Mouse (Mus musculus) adrenal gland, postnatal 14 days (tissue): ENCODE data around the gene Gm20532. TPM values are rescaled to one million over a fixed set of nuclear protein-coding genes. Genes with fewer than 3 reads are reported as not detected.

Experiments used
- DNase-seq: peaks from one replicate; pipeline ENCODE4 v3.0.0; 2021; ENCODE audit warnings: mixed read lengths
- microRNA-seq, 2 experiments: library from miRNA; unstranded; fragments of <30 nt; microRNA quantifications; one replicate each; pipeline ENCODE4 v1.2.0; 2021
- total RNA-seq: library from RNA; stranded (reverse); gene quantifications from 2 replicates; pipeline ENCODE4 v1.2.3, GENCODE M21; 2021

Gene Gm20532
- total RNA-seq, 1 experiment from 2014 or later = not detected

DNA sequence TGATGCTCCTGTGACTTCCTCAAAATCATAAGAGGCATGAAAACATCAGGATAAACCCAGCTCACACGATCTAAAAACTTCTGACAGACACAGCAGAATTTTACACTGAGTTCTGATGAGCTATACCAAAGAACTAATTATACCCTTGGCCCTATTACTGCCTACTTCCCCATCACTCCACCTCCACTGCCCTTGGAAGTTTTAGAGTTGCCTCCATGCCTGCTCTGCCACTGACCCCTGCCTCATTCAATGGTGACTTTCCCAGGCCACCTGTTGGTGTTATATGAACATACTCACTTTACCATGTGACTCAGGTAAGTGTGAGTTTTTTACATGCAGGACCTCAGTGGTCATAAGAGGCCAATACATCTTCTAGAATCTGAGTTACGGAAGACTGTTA, 71.0 kb downstream of the Gm20532 start:
- DNase-seq = no peak

DNA sequence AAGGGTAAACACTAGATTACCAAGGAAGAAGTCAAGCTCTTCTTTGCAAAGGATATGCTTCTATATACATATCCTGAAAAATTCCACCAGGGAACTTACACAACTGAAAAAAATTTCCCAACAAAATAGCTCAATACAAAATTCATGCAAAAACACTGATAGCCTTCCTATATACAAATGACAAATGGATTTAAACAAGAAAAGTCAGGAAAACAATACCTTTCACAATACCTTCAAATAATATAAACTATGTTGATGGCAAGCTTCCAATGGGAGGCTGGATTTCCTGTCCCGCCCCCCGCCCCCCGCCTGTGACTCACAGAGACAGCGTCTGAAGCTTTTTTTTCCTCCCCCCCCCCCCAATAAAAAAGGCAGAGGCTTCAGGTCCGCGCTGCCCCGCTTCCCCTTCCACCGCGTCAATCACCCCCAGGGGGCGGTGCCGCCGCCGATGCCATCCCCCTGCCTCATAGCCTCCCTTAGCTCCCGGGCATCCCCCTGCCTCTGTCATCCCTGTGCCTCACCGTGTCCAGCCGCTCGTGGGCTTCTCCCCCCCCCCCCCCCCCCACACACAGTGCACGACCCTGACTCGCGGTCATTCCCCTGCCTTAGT, 74.8 kb downstream of the Gm20532 start:
- DNase-seq = peak; percentile 32

DNA sequence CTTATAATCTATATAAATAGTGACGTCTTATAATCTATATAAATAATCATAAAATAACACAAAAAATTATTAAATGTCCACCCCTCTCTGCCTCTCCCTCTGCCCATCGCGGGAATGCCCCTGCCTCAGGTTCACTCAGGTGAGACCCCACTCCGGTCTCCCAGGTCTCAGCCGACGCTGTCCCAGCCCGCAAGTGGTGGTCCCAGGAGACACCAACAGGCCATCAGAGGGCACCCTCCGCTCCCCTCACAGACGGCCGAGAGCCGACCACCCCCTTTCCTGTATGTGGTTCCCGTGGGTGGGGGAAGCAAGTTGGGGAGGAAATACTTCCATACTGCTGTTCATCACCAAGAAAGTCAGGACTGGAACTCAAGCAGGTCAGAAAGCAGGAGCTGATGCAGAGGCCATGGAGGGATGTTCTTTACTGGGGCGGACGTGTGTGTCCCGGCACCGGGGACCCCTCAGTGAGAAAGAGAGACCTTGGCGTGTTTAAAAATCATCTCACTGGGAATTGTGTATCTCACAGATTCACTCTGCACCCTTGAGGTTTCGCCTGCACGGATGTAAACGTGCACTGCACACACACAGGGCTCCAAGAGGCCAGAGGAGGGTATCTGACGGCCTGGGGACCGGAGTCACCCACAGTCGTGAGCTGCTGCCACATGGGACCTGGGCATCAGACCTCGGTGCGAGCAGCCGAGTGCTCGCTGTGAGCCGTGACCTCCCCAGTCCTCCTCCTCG, 75.5 kb downstream of the Gm20532 start:
- DNase-seq = no peak

DNA sequence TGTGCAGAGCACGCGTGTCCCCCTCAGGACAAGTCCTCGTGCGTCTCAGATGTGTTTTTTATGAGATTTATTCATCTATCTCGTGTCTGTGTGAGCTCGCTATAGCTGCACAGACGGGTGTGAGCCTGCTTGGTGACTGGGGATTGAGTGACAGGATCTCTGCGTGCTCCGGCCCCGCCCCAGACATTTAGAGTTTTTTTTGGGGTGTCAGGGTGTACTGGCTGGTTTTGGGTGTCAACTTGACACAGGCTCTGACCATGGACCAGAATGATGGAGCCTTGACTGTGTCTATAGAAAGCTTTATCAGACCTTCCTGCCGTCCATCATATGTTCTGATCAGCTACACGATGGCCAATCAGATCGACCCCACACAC, 76.1 kb downstream of the Gm20532 start:
- no peak for DNase-seq

DNA sequence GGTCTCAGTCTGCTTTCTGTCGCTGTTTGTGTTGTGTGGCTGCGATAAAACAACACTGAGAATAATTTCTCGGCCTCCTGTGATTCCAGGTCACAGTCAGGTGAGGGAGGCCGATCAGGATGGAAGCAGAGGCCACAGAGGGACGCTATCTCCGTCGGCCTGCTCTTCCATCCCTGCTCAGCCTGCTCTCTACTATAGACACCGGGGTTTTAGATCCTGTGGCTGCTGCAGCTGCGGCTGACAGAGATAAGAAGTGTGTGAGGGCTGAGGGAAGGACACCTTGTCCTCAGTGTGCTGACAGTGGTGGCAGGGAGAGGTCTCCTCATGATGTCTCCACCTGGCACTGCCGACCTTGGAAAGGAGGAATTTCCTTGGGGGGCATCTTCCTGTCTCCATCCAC, 76.7 kb downstream of the Gm20532 start:
- DNase-seq = no peak

DNA sequence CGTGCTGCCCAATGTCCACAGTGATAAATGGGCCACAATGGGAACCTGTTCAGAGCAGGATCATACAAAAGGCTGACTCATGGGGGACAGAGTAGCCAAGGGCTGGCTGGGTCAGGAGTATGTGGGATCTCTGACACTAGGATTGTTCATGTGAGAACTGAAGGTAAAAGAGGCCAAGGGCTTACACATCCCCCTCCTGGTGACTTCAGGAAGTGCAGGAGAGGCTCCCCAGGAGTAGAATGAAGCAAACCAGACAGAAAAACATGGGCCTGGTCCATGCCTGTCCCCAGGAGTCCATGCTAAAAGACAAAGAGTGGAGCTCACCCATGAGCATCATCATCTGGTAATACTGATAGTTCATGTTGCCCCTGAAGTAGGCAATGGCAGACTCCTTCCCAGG, 77.1 kb downstream of the Gm20532 start:
- peak; percentile 75 for DNase-seq

DNA sequence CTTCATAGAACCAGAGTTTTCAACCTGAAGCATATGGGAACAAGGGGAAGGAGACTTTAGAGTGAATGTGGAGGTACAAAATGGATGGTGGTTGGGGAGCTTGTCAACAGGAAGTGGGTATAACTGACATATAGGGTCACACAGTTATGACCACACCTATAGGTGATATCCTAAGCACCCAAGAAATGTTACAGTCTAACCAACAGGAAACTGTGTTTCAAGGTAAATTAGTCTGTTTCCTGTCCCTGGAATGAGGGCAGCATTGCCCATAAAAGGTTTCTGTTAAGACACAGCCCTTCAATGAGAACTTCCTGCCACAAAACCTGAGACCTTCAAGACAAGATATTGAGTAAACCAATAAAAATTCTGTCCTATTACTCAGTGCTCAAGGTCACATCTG, 82.3 kb downstream of the Gm20532 start:
- no peak for DNase-seq

DNA sequence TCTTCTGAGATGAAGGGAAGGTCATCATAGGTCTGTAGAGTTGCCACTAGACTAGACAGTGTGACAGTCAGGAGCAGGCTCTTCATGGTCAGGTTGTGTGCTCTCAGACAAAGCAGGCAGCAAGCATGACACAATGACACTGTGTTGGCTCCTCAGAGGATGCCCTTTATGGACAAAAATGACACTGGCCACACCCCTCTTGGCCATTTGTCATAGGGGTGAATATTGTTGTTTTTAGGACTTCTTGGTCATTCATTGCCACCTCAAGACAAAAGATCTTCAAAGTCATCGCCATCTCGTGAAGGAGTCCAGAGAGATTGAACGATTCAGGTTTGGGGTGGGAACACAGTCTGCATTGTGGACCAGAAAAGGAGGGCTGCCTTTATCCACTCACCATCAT, 84.7 kb downstream of the Gm20532 start, which contains the start of gene Lcn4:
Lcn4 (minus strand) TSS at position 101 of the 400 bp plus-strand sequence.
- no peak for DNase-seq

Small RNA genes within 50 kb of the gene (microRNA-seq; reads per million reads assigned to microRNA genes)
- gene Mir126a (5.1 to 5.7 reads per million in 2 experiments), gene Mir126b (0 reads per million in 2 experiments)

Other genes starting within 250 kb of the Gm20532 start
- 19.0 and 19.8 TPM in 2 replicates for gene Dnlz, start 234.5 kb upstream of the Gm20532 start, total RNA-seq
- 1.2 and 1.6 TPM in 2 replicates for gene Card9, start 225.7 kb upstream of the Gm20532 start, total RNA-seq
- gene Snapc4, start 206.0 kb upstream of the Gm20532 start, total RNA-seq = 26.9 and 33.7 TPM in 2 replicates
- 83.5 and 94.9 TPM in 2 replicates for gene Entr1, start 197.3 kb upstream of the Gm20532 start, total RNA-seq
- 122 TPM in 2 replicates for gene Pmpca, start 197.3 kb upstream of the Gm20532 start, total RNA-seq
- gene Inpp5e, start 177.4 kb upstream of the Gm20532 start, total RNA-seq = 14.5 and 16.9 TPM in 2 replicates
- 50.1 and 54.6 TPM in 2 replicates for gene Sec16a, start 141.4 kb upstream of the Gm20532 start, total RNA-seq
- 27.5 and 35.7 TPM in 2 replicates for gene Notch1, start 70.0 kb upstream of the Gm20532 start, total RNA-seq
- 217 and 247 TPM in 2 replicates for gene Egfl7, start 6.6 kb upstream of the Gm20532 start, total RNA-seq
- 271 and 405 TPM in 2 replicates for gene Agpat2, start 17.8 kb downstream of the Gm20532 start, total RNA-seq
- 10.0 and 12.3 TPM in 2 replicates for gene Fam69b, start 41.8 kb downstream of the Gm20532 start, total RNA-seq
- not detected in 2 replicates for gene Lcn4, start 84.6 kb downstream of the Gm20532 start, total RNA-seq